Mouse (Mus musculus): ENCODE data around the gene Zfp575. TPM values are rescaled to one million over a fixed set of nuclear protein-coding genes. Genes with fewer than 3 reads are reported as not detected.
"Not testable (repeated sequence)": the region's sequence is repeated elsewhere in the genome, so short reads cannot be mapped to it uniquely, and the experiment has no call there.

Gene Zfp575
- polyA plus RNA-seq (2016; fragmentation: Nextera tagmentation; extraction: Ambion mirVana), result 5.1 and 5.9 TPM in 2 replicates

DNA sequence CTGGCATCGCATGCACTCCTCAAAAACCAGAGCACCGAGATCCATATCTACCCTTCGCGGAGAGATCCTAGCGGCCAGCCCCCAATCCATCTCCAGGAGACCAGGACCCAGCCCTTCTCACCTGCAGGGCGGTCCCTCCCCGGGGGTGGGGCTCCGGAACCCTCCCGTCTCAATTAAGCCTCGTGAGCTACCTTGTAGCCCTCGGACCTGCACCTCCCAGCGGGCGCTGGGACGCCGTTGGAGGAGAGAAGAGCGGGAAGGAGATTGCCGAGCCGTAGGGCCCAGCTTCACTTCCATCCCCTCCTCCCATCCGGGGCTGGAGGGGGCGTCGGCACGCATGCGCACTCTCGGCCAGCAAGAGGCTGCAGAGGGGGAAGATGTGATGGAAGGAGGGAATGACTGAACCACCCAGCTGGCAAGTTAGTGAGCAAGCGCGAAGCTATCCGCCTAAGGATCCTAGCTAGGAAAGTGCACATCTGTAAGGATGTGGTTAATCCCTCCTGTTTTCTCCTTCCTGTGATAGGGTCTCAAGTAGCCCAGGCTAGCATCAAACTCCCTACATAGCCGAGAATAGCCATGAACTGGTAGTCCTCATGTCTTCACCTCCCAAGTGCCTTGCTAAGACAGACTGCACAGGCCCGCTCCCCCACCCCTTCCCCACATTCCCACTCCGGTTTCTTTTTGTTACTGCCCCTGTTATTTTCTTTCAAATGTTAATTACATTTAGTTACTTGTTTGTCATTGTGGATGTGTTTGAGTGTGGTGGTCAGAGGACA is at the start of gene Zfp575, which contains the start of gene Ethe1:
TSS of gene Zfp575 (minus strand) at position 312 of the 776 bp plus-strand sequence.
TSS of gene Ethe1 (plus strand) at position 214 of the 776 bp plus-strand sequence.
- peak; percentile 38; the same call in 1 of the 2 replicates for ATAC-seq (ENCODE audit: insufficient number of reproducible peaks, insufficient read depth, low FRiP score, low TSS enrichment)
- WGBS, result 8% methylated on average over 30 of the region's 30 CpGs

DNA sequence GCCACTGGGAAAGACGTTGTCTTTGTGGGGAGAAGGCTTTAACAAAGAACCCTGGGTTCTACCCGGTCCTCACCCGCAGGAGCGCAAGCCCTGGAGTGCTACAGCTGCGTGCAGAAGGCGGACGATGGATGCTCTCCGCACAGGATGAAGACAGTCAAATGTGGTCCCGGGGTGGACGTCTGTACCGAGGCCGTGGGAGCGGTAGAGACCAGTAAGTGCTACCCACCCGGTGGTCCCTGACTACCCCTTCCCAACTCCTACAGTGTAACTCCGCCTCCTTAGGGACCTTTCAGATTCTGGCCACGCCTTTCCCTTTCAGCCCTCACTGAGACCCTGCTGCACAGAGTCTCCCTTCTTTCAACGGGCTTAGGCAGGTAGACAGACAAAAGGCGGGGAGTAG is 49.6 kb upstream of the Zfp575 start:
- H3K4me3 ChIP-seq, result peak overlapping the region; percentile 42
- WGBS, result under 1% methylated on average over 18 of the region's 18 CpGs
- peak overlapping the region; percentile 29 for H3K9ac ChIP-seq
- H3K36me3 ChIP-seq, result no peaks in the 10 kb centered on the region
- no peak overlapping the region for H3K27ac ChIP-seq
- H3K27me3 ChIP-seq, result peaks cover 53% of the 10 kb centered on the region
- peaks cover 17% of the 10 kb centered on the region for H3K4me1 ChIP-seq
- ATAC-seq (ENCODE audit: insufficient number of reproducible peaks, insufficient read depth, low FRiP score, low TSS enrichment), result peak; percentile 70
- peak overlapping the region; percentile 69 for H3K4me2 ChIP-seq (replicated peaks)
- H3K9me3 ChIP-seq, result no peaks in the 10 kb centered on the region

More for the DNA sequence above, at the start of gene Zfp575, which contains the start of gene Ethe1:
- Histone ChIP-seq H3K9me3 (0 out of 2 replicates have a peak, but pooled peaks cover 4% of the 10 kb centered on the region), H3K27me3 (peaks cover 29% of the 10 kb centered on the region), H3K9ac (peak within 1 kb of the TSS; percentile 60), H3K4me2 (replicated peaks) (peak within 1 kb of the TSS; percentile 70), H3K4me1 (no peaks in the 10 kb centered on the region), H3K27ac (no peak within 1 kb of the TSS), H3K36me3 (no peaks in the 10 kb centered on the region), H3K4me3 (peak within 1 kb of the TSS; percentile 52)

DNA sequence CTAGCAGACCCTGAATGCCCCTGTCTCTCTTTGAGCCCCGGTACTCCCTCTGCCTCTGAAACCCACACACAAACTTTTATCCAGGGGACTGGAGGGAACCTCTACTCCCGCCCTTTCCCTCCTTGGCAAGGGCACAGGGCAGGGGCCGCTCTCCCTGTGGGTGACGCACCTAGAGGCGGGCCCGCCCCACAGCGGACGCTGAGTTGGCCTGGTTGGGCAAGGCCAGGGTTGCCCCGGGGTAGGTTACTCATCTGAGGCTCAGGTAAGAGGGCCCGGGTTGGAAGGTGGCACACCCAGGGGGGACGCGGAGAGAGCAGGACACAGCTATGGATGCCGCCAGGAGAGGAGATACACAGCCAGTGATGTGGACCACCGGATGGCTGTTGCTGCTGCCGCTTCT is 48.8 kb upstream of the Zfp575 start, which contains the start of gene Lypd3:
TSS of gene Lypd3 (plus strand) at position 287 of the 400 bp plus-strand sequence.
- Histone ChIP-seq H3K27me3 (peaks cover 53% of the 10 kb centered on the region), H3K36me3 (no peaks in the 10 kb centered on the region), H3K9me3 (no peaks in the 10 kb centered on the region), H3K4me2 (replicated peaks) (peak within 1 kb of the TSS; percentile 69), H3K4me1 (peaks cover 17% of the 10 kb centered on the region), H3K27ac (no peak within 1 kb of the TSS), H3K4me3 (peak within 1 kb of the TSS; percentile 42), H3K9ac (peak within 1 kb of the TSS; percentile 29)
- no peak for ATAC-seq (ENCODE audit: insufficient number of reproducible peaks, insufficient read depth, low FRiP score, low TSS enrichment)
- 16% methylated on average over 15 of the region's 15 CpGs for WGBS

DNA sequence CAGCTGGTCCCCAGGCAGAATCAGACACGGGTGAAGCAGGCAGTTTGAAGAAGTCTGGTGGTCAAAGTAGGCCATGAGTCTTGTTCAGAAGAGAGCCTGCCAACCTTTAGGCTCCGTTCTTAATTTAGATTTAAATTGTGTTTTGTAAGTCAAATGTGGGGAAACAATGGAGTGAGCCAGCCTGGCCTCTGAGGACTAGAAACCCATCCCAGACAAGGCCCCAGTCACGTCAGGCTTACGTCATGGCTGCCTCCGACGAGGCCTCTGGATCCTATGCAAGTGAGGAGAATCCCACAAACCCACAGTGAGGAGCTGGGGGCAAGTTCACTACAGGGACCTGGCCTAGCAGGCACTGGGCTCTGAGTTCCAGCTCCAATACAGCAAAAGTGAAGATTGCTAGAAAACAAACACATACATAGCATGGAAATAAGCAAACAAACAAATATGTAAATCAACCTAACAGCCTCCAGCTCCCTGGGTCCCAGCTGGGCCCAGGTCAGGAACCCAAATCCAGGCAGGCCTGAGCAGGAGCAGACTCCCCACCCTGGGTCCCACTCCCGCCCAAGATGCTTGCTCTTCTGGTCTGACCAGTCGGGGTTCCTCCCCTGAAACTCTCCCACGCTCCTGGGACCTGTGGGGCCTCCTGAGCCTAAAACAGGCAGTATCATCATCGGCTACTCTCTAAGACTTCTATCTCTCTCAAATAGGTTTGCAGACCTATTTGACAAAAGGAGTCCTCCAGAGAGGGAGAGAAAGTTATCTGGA is 42.9 kb upstream of the Zfp575 start:
- Histone ChIP-seq H3K9me3 (no peaks in the 10 kb centered on the region; the same call in 1 of the 2 replicates), H3K4me2 (replicated peaks) (no peak overlapping the region), H3K4me1 (no peaks in the 10 kb centered on the region; the same call in 1 of the 2 replicates), H3K36me3 (no peaks in the 10 kb centered on the region), H3K27ac (no peak overlapping the region), H3K4me3 (no peak overlapping the region), H3K27me3 (no peaks in the 10 kb centered on the region), H3K9ac (no peak overlapping the region)
- WGBS, result 63% methylated on average over 10 of the region's 10 CpGs
- no peak for ATAC-seq (ENCODE audit: insufficient number of reproducible peaks, insufficient read depth, low FRiP score, low TSS enrichment)

DNA sequence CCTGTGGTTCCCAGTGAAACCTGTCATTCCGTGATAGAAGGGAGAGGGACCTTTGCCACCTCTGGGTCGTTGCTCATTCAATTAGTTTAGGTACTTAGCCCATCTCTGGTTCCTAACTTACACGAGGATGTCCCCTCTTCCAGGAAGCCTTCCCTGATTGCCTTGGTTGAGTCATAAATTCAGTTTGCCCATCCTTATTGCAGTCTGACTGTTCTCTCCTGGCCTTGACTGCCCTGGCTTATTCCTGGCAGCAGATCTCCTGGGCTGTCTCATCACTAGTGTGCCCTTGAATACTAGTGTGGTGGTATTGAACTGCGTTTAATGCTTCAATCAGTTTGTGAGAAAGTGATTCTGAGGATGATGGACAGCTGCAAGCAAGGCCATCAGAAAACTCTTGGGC is 42.2 kb upstream of the Zfp575 start:
- ATAC-seq (ENCODE audit: insufficient number of reproducible peaks, insufficient read depth, low FRiP score, low TSS enrichment), result no peak
- Histone ChIP-seq H3K4me3 (no peak overlapping the region), H3K9ac (no peak overlapping the region), H3K27me3 (no peaks in the 10 kb centered on the region), H3K4me2 (replicated peaks) (no peak overlapping the region), H3K4me1 (no peaks in the 10 kb centered on the region; the same call in 1 of the 2 replicates), H3K9me3 (no peaks in the 10 kb centered on the region; the same call in 1 of the 2 replicates), H3K27ac (no peak overlapping the region), H3K36me3 (no peaks in the 10 kb centered on the region)
- WGBS, result 71% methylated on average over 4 of the region's 4 CpGs

DNA sequence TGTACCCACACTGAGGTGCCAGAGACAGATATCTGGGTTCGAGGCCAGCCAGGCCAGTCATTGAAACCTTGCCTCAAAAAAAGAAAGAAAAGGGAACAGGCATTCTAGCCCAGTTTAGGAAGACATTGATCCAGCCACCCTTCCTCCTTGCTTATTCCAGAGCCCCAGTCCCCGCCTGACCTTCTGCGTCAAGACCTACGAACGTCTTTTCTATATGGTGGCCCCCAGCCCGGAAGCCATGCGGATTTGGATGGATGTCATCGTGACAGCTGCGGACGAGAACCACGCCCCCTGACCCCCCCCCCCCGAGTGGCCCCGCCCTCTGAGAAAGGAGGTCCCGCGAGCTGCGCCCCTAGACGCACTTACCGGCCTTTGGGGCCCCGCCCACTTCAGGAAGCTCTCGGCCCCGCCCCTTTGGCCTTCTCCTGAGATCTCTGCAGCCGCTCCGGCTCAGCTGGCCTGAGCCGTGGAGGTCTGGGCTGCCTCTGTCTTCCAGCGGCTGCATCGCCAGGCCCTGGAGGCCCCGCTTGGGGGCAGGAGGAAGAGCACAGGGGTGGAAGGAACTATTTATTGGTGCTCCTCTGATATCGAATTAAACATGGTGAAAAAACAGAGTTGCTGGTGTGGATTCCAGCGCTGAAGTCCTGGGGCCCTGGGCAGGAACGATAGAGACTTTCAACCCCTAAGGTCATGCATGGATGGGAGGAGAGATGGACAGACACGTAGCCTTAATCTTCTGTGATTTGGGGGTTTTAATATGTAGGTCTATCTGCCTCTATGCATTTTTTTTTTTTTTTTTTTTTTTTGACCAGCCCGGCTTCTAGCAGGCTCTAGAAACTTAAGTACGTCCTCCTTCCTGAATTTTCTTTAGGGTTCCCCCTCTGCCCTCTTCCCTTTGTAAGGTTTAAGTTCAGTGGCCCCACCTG is 41.5 kb upstream of the Zfp575 start:
- H3K9me3 ChIP-seq, result no peaks in the 10 kb centered on the region; the same call in 1 of the 2 replicates
- no peak overlapping the region for H3K27ac ChIP-seq
- H3K27me3 ChIP-seq, result no peaks in the 10 kb centered on the region
- no peaks in the 10 kb centered on the region; the same call in 1 of the 2 replicates for H3K4me1 ChIP-seq
- peak; percentile 67; the same call in 1 of the 2 replicates for ATAC-seq (ENCODE audit: insufficient number of reproducible peaks, insufficient read depth, low FRiP score, low TSS enrichment)
- 0 out of 2 replicates have a peak overlapping the region, but pooled peaks have one; percentile 1 for H3K9ac ChIP-seq
- 9% methylated on average over 32 of the region's 33 CpGs for WGBS
- H3K36me3 ChIP-seq, result no peaks in the 10 kb centered on the region
- peak overlapping the region; percentile 27 for H3K4me3 ChIP-seq
- H3K4me2 ChIP-seq (replicated peaks), result peak overlapping the region; percentile 59

DNA sequence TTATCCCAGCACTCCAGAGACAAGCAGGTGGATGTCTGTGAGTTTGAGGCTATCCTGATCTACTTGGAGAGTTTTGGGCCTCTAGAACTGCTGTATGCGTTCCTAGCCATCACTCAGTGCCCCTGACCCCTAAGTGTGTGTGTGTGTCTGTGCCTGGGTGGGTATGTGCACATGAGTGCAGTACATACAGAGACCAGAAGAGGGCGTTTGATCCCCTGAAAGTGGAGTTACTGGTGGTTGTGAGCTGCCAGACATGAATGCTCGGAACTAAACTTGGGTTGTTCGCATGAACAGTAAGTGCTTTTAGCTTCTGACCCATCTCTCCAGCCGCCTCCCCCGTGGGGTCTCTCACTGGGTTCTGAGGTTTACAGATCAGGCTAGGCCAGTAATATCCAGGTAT is 35.5 kb upstream of the Zfp575 start:
- no peak for ATAC-seq (ENCODE audit: insufficient number of reproducible peaks, insufficient read depth, low FRiP score, low TSS enrichment)
- Histone ChIP-seq H3K36me3 (no peaks in the 10 kb centered on the region), H3K27ac (no peak overlapping the region), H3K4me3 (no peak overlapping the region), H3K9ac (no peak overlapping the region), H3K4me1 (no peaks in the 10 kb centered on the region), H3K4me2 (replicated peaks) (no peak overlapping the region), H3K27me3 (peaks cover 5% of the 10 kb centered on the region; the same call in 1 of the 2 replicates), H3K9me3 (no peaks in the 10 kb centered on the region)
- 80% methylated on average over 6 of the region's 6 CpGs for WGBS

DNA sequence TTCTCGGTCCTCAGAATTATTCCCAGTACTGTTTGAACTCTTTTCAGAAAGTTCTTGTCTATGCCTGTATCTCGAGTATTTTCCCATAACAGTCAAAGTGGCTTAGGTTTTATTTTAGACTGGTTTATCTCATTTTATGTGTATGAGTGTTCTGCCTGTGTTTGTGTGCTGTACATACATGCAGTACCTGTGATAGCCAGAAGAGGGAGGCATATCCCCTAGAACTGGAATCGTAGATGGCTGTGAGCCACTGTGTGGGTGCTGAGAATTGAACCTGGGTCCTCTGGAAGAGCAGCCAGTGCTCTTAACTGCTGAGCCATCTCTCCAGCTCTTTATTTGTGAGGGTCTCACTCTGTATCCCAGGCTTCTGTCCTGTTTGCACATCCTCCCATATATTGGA is 33.8 kb upstream of the Zfp575 start:
- no peaks in the 10 kb centered on the region for H3K9me3 ChIP-seq
- peaks cover 5% of the 10 kb centered on the region; the same call in 1 of the 2 replicates for H3K27me3 ChIP-seq
- H3K4me2 ChIP-seq (replicated peaks), result no peak overlapping the region
- no peak overlapping the region for H3K4me3 ChIP-seq
- no peaks in the 10 kb centered on the region for H3K36me3 ChIP-seq
- no peak overlapping the region for H3K9ac ChIP-seq
- ATAC-seq (ENCODE audit: insufficient number of reproducible peaks, insufficient read depth, low FRiP score, low TSS enrichment), result no peak
- 85% methylated on average over 3 of the region's 3 CpGs for WGBS
- H3K4me1 ChIP-seq, result no peaks in the 10 kb centered on the region
- no peak overlapping the region for H3K27ac ChIP-seq

DNA sequence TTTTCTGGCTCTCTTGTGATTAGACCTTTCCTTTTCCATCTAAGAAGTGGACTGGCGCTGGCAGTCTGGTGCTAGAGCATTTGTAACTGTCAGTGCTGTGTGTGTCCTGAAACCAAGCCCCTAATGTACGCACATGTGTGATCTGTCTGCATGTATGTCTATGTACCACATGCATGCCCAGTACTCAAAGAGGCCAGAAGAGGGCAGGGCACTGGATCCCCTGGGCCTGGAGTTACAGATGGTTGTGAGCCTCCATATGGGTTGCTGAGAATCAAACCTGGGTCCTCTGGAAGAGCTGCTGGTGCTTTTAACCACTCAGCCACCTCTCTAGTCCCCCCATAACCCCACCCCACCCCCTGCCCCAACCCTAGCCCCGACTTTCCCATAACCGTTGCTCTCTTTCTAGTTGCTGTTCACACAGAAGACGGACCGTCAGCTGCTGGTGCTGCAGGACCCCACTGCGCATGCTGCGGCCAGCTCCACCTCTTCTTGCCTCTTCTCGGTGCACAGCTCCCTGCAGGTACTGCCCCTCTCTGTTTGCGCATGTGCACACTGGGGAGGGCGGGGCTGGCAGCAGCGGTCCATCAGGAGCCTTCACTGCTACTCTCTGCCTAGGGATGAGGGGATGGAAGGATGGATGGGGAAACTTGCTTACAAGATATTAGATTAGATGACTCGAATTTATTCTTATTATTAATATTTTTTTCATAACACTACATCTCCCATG is 32.4 kb upstream of the Zfp575 start:
- WGBS, result 45% methylated on average over 13 of the region's 13 CpGs
- peaks cover 5% of the 10 kb centered on the region; the same call in 1 of the 2 replicates for H3K27me3 ChIP-seq
- H3K4me3 ChIP-seq, result no peak overlapping the region
- H3K4me1 ChIP-seq, result no peaks in the 10 kb centered on the region
- H3K9ac ChIP-seq, result no peak overlapping the region
- no peaks in the 10 kb centered on the region for H3K9me3 ChIP-seq
- H3K27ac ChIP-seq, result no peak overlapping the region
- ATAC-seq (ENCODE audit: insufficient number of reproducible peaks, insufficient read depth, low FRiP score, low TSS enrichment), result no peak
- H3K36me3 ChIP-seq, result no peaks in the 10 kb centered on the region
- H3K4me2 ChIP-seq (replicated peaks), result no peak overlapping the region

DNA sequence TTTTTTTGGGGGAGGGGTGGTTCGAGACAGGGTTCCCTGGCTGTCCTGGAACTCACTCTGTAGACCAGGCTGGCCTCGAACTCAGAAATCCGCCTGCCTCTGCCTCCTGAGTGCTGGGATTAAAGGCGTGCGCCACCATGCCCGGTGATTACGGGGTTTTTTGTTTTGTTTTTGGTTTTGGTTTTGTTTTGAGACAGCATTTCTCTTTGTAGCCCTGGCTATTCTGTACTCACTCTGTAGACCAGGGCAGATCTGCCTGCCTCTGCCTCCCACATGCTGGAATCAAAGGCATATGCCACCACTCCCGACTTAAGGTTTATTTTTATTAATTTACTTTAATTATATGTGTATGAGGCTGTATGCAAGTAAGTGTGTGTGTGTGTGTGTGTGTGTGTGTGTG is 30.9 kb upstream of the Zfp575 start:
- H3K9ac ChIP-seq; H3K27me3 ChIP-seq; H3K4me2 ChIP-seq (replicated peaks); H3K36me3 ChIP-seq; H3K4me1 ChIP-seq; ATAC-seq (ENCODE audit: insufficient number of reproducible peaks, insufficient read depth, low FRiP score, low TSS enrichment); H3K27ac ChIP-seq; H3K9me3 ChIP-seq; H3K4me3 ChIP-seq: not testable (repeated sequence)
- WGBS, result 91% methylated on average over 8 of the region's 8 CpGs

Measured in embryonic facial prominence, embryonic 12.5 days (tissue).